Mouse (Mus musculus): ENCODE data around the gene Bcas3. TPM values are rescaled to one million over a fixed set of nuclear protein-coding genes. Genes with fewer than 3 reads are reported as not detected.

The Bcas3 gene
- polyA plus RNA-seq, 1 experiment: 37.8 TPM

DNA sequence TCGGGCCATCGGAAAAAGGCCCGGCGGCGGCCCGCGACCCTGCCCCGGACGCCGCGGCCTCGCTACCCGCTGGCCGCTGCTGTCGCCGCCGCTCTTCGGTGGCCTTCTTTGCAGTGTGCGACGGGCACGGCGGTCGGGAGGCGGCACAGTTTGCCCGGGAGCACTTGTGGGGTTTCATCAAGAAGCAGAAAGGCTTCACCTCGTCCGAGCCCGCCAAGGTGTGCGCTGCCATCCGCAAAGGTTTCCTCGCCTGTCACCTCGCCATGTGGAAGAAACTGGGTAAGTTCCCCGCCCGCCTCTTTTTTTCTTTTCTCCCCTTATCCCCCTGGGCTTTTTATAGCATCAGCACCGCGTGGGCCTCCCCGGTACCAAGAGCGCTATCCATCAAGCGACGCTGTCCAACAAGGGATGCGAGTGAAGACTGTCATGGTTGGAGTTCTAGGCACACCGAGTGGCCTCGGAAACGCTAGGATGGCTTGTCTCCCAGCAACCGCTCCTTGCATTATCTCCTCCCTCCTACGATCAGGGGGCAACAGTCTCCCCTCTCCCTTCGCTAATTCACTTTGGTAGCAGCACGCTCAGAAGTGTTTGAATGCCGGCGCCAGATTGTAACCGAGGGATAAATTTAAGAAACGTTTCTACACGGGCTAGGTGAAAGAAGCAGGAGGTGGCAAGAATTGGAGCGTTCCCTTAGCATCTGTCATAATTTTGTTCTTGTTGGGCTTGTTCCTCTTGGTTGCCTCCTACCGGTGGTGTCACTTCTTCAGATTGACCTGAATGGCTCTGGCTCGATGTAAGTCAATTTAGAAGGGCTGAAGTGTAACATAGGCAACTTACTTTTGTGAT, 41.1 kb upstream of the Bcas3 start:
- Histone ChIP-seq H3K27ac (ENCODE audit: insufficient read depth, low read length) (no peak overlapping the region), H3K4me3 (ENCODE audit: low read depth, low read length) (peak overlapping the region; percentile 88), H3K9ac (ENCODE audit: low read depth, poor library complexity, severe bottlenecking) (peak overlapping the region; percentile 98), H3K27me3 (ENCODE audit: control insufficient read depth, insufficient read depth, low read length, poor library complexity, severe bottlenecking) (no peaks in the 10 kb centered on the region), H3K9me3 (replicated peaks; ENCODE audit: control insufficient read depth, insufficient read depth, low read length, poor library complexity, severe bottlenecking) (no peaks in the 10 kb centered on the region), H3K4me1 (ENCODE audit: control insufficient read depth, insufficient read depth, low read length) (no peaks in the 10 kb centered on the region), H3K36me3 (ENCODE audit: control insufficient read depth, insufficient read depth, low read length, poor library complexity, severe bottlenecking) (peaks cover 15% of the 10 kb centered on the region)
- no peak for TF ChIP-seq EP300 (IDR thresholded peaks at IDR 0.05; ENCODE audit: insufficient read depth, low read depth, low read length)
- TF ChIP-seq POLR2A (IDR thresholded peaks at IDR 0.05; ENCODE audit: insufficient read depth, low read length): no peak
- TF ChIP-seq CTCF (IDR thresholded peaks at IDR 0.05; ENCODE audit: low read depth, low read length): no peak

DNA sequence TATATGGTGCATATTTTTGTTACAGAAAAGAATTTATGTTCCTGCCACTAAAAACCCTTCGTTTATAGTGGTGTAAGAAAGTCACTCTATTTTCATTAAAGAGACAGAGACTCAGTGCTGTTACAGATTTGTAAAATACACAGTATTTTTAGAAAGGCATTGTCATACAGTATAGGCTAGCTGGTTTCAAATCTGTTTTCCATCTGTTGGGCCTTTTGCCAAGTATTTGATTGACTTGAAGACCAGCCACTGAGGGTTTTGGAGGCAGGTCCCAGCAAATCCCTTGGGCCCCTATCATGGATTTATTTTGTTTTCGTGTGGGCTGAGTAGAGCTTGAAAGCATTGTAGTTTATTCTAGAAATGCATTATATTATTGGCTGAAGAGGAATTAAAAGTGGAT, 40.1 kb upstream of the Bcas3 start:
- no peak overlapping the region for H3K27ac ChIP-seq (ENCODE audit: insufficient read depth, low read length)
- TF ChIP-seq POLR2A (IDR thresholded peaks at IDR 0.05; ENCODE audit: insufficient read depth, low read length): no peak
- no peak for TF ChIP-seq EP300 (IDR thresholded peaks at IDR 0.05; ENCODE audit: insufficient read depth, low read depth, low read length)
- TF ChIP-seq CTCF (IDR thresholded peaks at IDR 0.05; ENCODE audit: low read depth, low read length): no peak
- peaks cover 15% of the 10 kb centered on the region for H3K36me3 ChIP-seq (ENCODE audit: control insufficient read depth, insufficient read depth, low read length, poor library complexity, severe bottlenecking)
- no peak overlapping the region for H3K9ac ChIP-seq (ENCODE audit: low read depth, poor library complexity, severe bottlenecking)
- no peaks in the 10 kb centered on the region for H3K27me3 ChIP-seq (ENCODE audit: control insufficient read depth, insufficient read depth, low read length, poor library complexity, severe bottlenecking)
- H3K4me1 ChIP-seq (ENCODE audit: control insufficient read depth, insufficient read depth, low read length): no peaks in the 10 kb centered on the region
- H3K9me3 ChIP-seq (replicated peaks; ENCODE audit: control insufficient read depth, insufficient read depth, low read length, poor library complexity, severe bottlenecking): no peaks in the 10 kb centered on the region
- no peak overlapping the region for H3K4me3 ChIP-seq (ENCODE audit: low read depth, low read length)

DNA sequence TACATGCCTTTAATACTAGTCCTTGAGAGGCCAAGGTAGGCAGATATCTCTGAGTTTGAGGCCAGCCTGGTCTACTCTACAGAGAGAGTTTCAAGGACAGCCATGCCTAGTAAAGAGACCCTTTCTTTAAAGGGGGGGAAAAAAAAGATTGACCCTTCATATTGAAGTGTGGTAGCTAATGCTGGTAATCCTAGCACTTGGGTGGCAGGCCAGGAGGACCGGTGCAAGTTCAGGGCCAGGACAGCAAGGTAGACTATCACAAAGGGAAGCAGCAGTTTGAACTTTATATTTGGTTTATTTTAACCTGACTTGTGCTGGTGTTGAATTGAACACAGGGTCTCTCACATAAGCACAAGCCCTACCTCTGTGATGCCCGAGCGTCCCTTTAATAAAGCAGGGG, 39.6 kb upstream of the Bcas3 start:
- H3K9me3 ChIP-seq (replicated peaks; ENCODE audit: control insufficient read depth, insufficient read depth, low read length, poor library complexity, severe bottlenecking): no peaks in the 10 kb centered on the region
- H3K27me3 ChIP-seq (ENCODE audit: control insufficient read depth, insufficient read depth, low read length, poor library complexity, severe bottlenecking): no peaks in the 10 kb centered on the region
- no peak overlapping the region for H3K9ac ChIP-seq (ENCODE audit: low read depth, poor library complexity, severe bottlenecking)
- no peak overlapping the region for H3K27ac ChIP-seq (ENCODE audit: insufficient read depth, low read length)
- peaks cover 15% of the 10 kb centered on the region for H3K36me3 ChIP-seq (ENCODE audit: control insufficient read depth, insufficient read depth, low read length, poor library complexity, severe bottlenecking)
- no peak for TF ChIP-seq CTCF (IDR thresholded peaks at IDR 0.05; ENCODE audit: low read depth, low read length)
- no peaks in the 10 kb centered on the region for H3K4me1 ChIP-seq (ENCODE audit: control insufficient read depth, insufficient read depth, low read length)
- H3K4me3 ChIP-seq (ENCODE audit: low read depth, low read length): no peak overlapping the region

DNA sequence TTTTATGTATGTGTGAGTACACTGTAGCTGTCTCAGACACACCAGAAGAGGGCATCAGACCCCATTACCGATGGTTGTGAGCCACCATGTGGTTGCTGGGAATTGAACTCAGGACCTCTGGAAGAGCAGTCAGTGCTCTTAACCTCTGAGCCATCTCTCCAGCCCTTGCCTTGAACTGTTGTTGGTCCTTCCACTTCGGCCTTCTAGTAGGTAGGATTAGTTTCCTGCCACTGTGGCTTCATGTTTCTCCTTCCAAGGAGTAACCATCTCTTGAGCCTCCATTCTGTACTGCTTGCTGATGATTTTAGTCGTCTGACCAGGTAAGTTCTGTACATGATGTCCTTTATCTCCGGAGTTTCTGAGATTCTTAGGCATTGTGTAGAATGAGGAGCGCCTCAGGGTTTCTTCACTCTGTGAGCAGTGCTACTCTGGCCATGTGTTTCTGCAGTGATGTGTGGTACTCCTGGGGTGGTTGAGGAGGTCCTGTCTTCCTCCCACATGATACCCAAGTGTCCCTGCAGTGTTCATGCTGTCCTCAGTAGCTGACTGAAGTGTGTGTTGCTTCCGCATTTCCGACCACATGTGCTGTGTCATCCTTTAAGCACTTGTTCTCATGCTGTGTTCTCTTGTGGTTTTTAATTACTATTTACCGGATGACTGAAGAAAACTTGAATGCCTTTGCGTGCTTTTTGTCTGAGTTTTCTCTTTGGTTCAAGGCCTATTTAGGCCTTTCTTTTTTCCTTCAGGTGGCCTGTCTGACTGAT, 29.2 kb upstream of the Bcas3 start:
- Histone ChIP-seq H3K27me3 (ENCODE audit: control insufficient read depth, insufficient read depth, low read length, poor library complexity, severe bottlenecking) (no peaks in the 10 kb centered on the region), H3K4me1 (ENCODE audit: control insufficient read depth, insufficient read depth, low read length) (no peaks in the 10 kb centered on the region), H3K9ac (ENCODE audit: low read depth, poor library complexity, severe bottlenecking) (no peak overlapping the region), H3K4me3 (ENCODE audit: low read depth, low read length) (no peak overlapping the region), H3K36me3 (ENCODE audit: control insufficient read depth, insufficient read depth, low read length, poor library complexity, severe bottlenecking) (0 out of 2 replicates have a peak, but pooled peaks cover 2% of the 10 kb centered on the region), H3K9me3 (replicated peaks; ENCODE audit: control insufficient read depth, insufficient read depth, low read length, poor library complexity, severe bottlenecking) (no peaks in the 10 kb centered on the region), H3K27ac (ENCODE audit: insufficient read depth, low read length) (no peak overlapping the region)
- TF ChIP-seq CTCF (IDR thresholded peaks at IDR 0.05; ENCODE audit: low read depth, low read length) (no peak), POLR2A (IDR thresholded peaks at IDR 0.05; ENCODE audit: insufficient read depth, low read length) (no peak)

DNA sequence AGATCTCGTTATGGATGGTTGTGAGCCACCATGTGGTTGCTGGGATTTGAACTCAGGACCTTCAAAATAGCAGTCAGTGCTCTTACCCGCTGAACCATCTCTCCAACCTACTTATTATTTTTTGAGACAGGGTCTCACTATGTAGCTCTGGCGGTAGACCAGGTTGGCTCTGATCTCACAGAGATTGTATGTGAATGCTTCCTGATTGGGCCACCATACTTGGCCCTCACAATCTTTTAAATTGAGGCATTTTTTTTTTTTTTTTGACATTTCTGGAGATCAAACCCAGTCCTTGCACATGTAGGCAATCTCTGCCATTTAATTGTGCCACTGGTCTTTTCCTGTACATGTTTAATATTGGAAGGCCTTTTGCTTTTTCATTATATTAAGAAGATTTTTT, 24.2 kb upstream of the Bcas3 start:
- no peak overlapping the region for H3K9ac ChIP-seq (ENCODE audit: low read depth, poor library complexity, severe bottlenecking)

More for the DNA sequence above, 24.2 kb upstream of the Bcas3 start:
- H3K9me3 ChIP-seq (replicated peaks; ENCODE audit: control insufficient read depth, insufficient read depth, low read length, poor library complexity, severe bottlenecking): no peaks in the 10 kb centered on the region
- no peak overlapping the region for H3K4me3 ChIP-seq (ENCODE audit: low read depth, low read length)
- H3K27ac ChIP-seq (ENCODE audit: insufficient read depth, low read length): no peak overlapping the region
- H3K36me3 ChIP-seq (ENCODE audit: control insufficient read depth, insufficient read depth, low read length, poor library complexity, severe bottlenecking): peaks cover 12% of the 10 kb centered on the region
- TF ChIP-seq POLR2A (IDR thresholded peaks at IDR 0.05; ENCODE audit: insufficient read depth, low read length) (no peak), EP300 (IDR thresholded peaks at IDR 0.05; ENCODE audit: insufficient read depth, low read depth, low read length) (no peak), CTCF (IDR thresholded peaks at IDR 0.05; ENCODE audit: low read depth, low read length) (no peak)
- H3K4me1 ChIP-seq (ENCODE audit: control insufficient read depth, insufficient read depth, low read length): no peaks in the 10 kb centered on the region
- no peaks in the 10 kb centered on the region for H3K27me3 ChIP-seq (ENCODE audit: control insufficient read depth, insufficient read depth, low read length, poor library complexity, severe bottlenecking)
